Mouse (Mus musculus) neural tube, embryonic 13.5 days (tissue): ENCODE data around the gene Plcxd2. TPM values are rescaled to one million over a fixed set of nuclear protein-coding genes. Genes with fewer than 3 reads are reported as not detected.

ENCODE experiments used
- ATAC-seq: fragments of 200-750 bp; cut with Nextera tagmentation; 2 replicates; pipeline ENCODE4 v1.8.0; 2017; ENCODE audit warnings: low read depth, mild to moderate bottlenecking, moderate TSS enrichment, moderate library complexity
- H3K27ac ChIP-seq: fragments of 300-500 bp; sonication (generic); replicated peaks from 2 replicates; pipeline ENCODE4 v1.5.1; 2015; ENCODE audit warnings: moderate library complexity, mild to moderate bottlenecking, inconsistent platforms
- H3K27me3 ChIP-seq: fragments of 300-500 bp; sonication (generic); 2 replicates; pipeline ENCODE4 v1.6.1; 2015; ENCODE audit warnings: mild to moderate bottlenecking, inconsistent platforms
- H3K36me3 ChIP-seq: fragments of 300-500 bp; sonication (generic); 2 replicates; pipeline ENCODE4 v1.6.1; 2015; ENCODE audit warnings: mild to moderate bottlenecking, inconsistent platforms
- H3K4me1 ChIP-seq: fragments of 300-500 bp; sonication (generic); replicated peaks from 2 replicates; pipeline ENCODE4 v1.6.1; 2015; ENCODE audit warnings: inconsistent platforms
- H3K4me2 ChIP-seq: fragments of 300-500 bp; sonication (generic); 2 replicates; pipeline ENCODE4 v1.6.1; 2015; ENCODE audit warnings: inconsistent platforms, mild to moderate bottlenecking, moderate library complexity
- H3K4me3 ChIP-seq: fragments of 300-500 bp; sonication (generic); 2 replicates; pipeline ENCODE4 v1.5.1; 2015; ENCODE audit warnings: mild to moderate bottlenecking, inconsistent platforms
- H3K9ac ChIP-seq: fragments of 300-500 bp; sonication (generic); 2 replicates; pipeline ENCODE4 v1.6.1; 2015; ENCODE audit warnings: moderate library complexity, mild to moderate bottlenecking, inconsistent platforms
- H3K9me3 ChIP-seq: fragments of 300-500 bp; sonication (generic); 2 replicates; pipeline ENCODE4 v1.6.1; 2016; ENCODE audit warnings: inconsistent platforms
- WGBS: fragments of 180-500 bp; shearing (Covaris S2); methylation state at CpG from one replicate; pipeline ENCODE4 v1.1.7; 2015; 5-methylcytosine and 5-hydroxymethylcytosine counted together
- polyA plus RNA-seq: library from polyadenylated mRNA; unstranded; fragments of >200 nt; fragmentation: Nextera tagmentation; extraction: Ambion mirVana; gene quantifications from 2 replicates; pipeline ENCODE4 v1.2.1, GENCODE M21; 2015

The Plcxd2 gene
- polyA plus RNA-seq, 1 experiment from 2014 or later = 9.4 TPM

- Histone ChIP-seq H3K36me3 (no peaks in the 10 kb centered on the region), H3K9ac (no peak overlapping the region), H3K27ac (peak overlapping the region; percentile 1; the same call in 1 of the 2 replicates), H3K9me3 (no peaks in the 10 kb centered on the region), H3K4me1 (peaks cover 8% of the 10 kb centered on the region), H3K4me2 (no peak overlapping the region), H3K4me3 (no peak overlapping the region), H3K27me3 (no peaks in the 10 kb centered on the region)
- ATAC-seq = peak; percentile 87
- WGBS = 77% methylated on average over 4 of the region's 4 CpGs
Observed at GRCm38 (mm10) chr16:45984610-45985606, 25.1 kb downstream of the Plcxd2 start.

GRCm38 (mm10) chr16:45976251-45976650, 33.8 kb downstream of the Plcxd2 start:
- H3K9ac ChIP-seq = no peak overlapping the region
- H3K4me3 ChIP-seq = no peak overlapping the region
- H3K9me3 ChIP-seq = no peaks in the 10 kb centered on the region
- H3K27me3 ChIP-seq = no peaks in the 10 kb centered on the region
- H3K4me2 ChIP-seq = no peak overlapping the region
- no peak overlapping the region for H3K27ac ChIP-seq
- no peak for ATAC-seq
- H3K36me3 ChIP-seq = no peaks in the 10 kb centered on the region
- 79% methylated on average over 1 of the region's 1 CpGs for WGBS
- peaks cover 8% of the 10 kb centered on the region; the same call in 1 of the 2 replicates for H3K4me1 ChIP-seq

GRCm38 (mm10) chr16:45973959-45974686, 35.9 kb downstream of the Plcxd2 start:
- no peak overlapping the region for H3K4me2 ChIP-seq
- H3K9me3 ChIP-seq = no peaks in the 10 kb centered on the region
- H3K27me3 ChIP-seq = no peaks in the 10 kb centered on the region
- peaks cover 8% of the 10 kb centered on the region; the same call in 1 of the 2 replicates for H3K4me1 ChIP-seq
- no peaks in the 10 kb centered on the region; the same call in 1 of the 2 replicates for H3K36me3 ChIP-seq
- WGBS = 63% methylated on average over 9 of the region's 9 CpGs
- H3K9ac ChIP-seq = no peak overlapping the region
- H3K4me3 ChIP-seq = no peak overlapping the region
- H3K27ac ChIP-seq = no peak overlapping the region
- ATAC-seq = no peak

- H3K9me3 ChIP-seq = no peaks in the 10 kb centered on the region
- H3K27ac ChIP-seq = no peak overlapping the region
- no peak overlapping the region for H3K4me2 ChIP-seq
- H3K4me1 ChIP-seq = peaks cover 8% of the 10 kb centered on the region; the same call in 1 of the 2 replicates
- H3K27me3 ChIP-seq = no peaks in the 10 kb centered on the region
- ATAC-seq = no peak
- H3K9ac ChIP-seq = no peak overlapping the region
- 92% methylated on average over 2 of the region's 2 CpGs for WGBS
- H3K36me3 ChIP-seq = no peaks in the 10 kb centered on the region; the same call in 1 of the 2 replicates
- no peak overlapping the region for H3K4me3 ChIP-seq
Observed at GRCm38 (mm10) chr16:45970187-45970586, 39.8 kb downstream of the Plcxd2 start.

- Histone ChIP-seq H3K4me1 (0 out of 2 replicates have a peak, but pooled peaks cover 1% of the 10 kb centered on the region), H3K27ac (no peak overlapping the region), H3K9me3 (no peaks in the 10 kb centered on the region), H3K4me3 (no peak overlapping the region), H3K27me3 (no peaks in the 10 kb centered on the region), H3K36me3 (no peaks in the 10 kb centered on the region; the same call in 1 of the 2 replicates), H3K9ac (no peak overlapping the region), H3K4me2 (no peak overlapping the region)
- WGBS = 64% methylated on average over 5 of the region's 5 CpGs
- no peak for ATAC-seq
Observed at GRCm38 (mm10) chr16:45968716-45969115, 41.3 kb downstream of the Plcxd2 start.

- Histone ChIP-seq H3K27me3 (no peaks in the 10 kb centered on the region), H3K9me3 (no peaks in the 10 kb centered on the region), H3K4me2 (no peak overlapping the region), H3K4me1 (no peaks in the 10 kb centered on the region), H3K4me3 (no peak overlapping the region), H3K36me3 (no peaks in the 10 kb centered on the region; the same call in 1 of the 2 replicates), H3K27ac (no peak overlapping the region), H3K9ac (no peak overlapping the region)
- ATAC-seq = peak; percentile 75
- 13% methylated on average over 7 of the region's 7 CpGs for WGBS
Observed at GRCm38 (mm10) chr16:45967471-45967870, 42.5 kb downstream of the Plcxd2 start.

- ATAC-seq = no peak
- Histone ChIP-seq H3K36me3 (no peaks in the 10 kb centered on the region; the same call in 1 of the 2 replicates), H3K9me3 (no peaks in the 10 kb centered on the region), H3K27me3 (no peaks in the 10 kb centered on the region), H3K27ac (no peak overlapping the region), H3K9ac (no peak overlapping the region), H3K4me2 (no peak overlapping the region), H3K4me1 (no peaks in the 10 kb centered on the region), H3K4me3 (no peak overlapping the region)
- 79% methylated on average over 5 of the region's 5 CpGs for WGBS
Observed at GRCm38 (mm10) chr16:45966604-45967003, 43.4 kb downstream of the Plcxd2 start.

- H3K4me1 ChIP-seq = no peaks in the 10 kb centered on the region
- H3K9ac ChIP-seq = no peak overlapping the region
- no peaks in the 10 kb centered on the region for H3K27me3 ChIP-seq
- WGBS = 90% methylated on average over 6 of the region's 6 CpGs
- no peak overlapping the region for H3K4me2 ChIP-seq
- H3K36me3 ChIP-seq = no peaks in the 10 kb centered on the region
- no peak overlapping the region for H3K4me3 ChIP-seq
- no peaks in the 10 kb centered on the region for H3K9me3 ChIP-seq
- no peak overlapping the region for H3K27ac ChIP-seq
- ATAC-seq = no peak
Observed at GRCm38 (mm10) chr16:45964777-45965176, 45.2 kb downstream of the Plcxd2 start.

- no peaks in the 10 kb centered on the region for H3K36me3 ChIP-seq
- H3K9ac ChIP-seq = no peak overlapping the region
- no peak overlapping the region for H3K4me3 ChIP-seq
- ATAC-seq = no peak
- no peaks in the 10 kb centered on the region for H3K9me3 ChIP-seq
- H3K27me3 ChIP-seq = no peaks in the 10 kb centered on the region
- WGBS = 89% methylated on average over 8 of the region's 8 CpGs
- no peaks in the 10 kb centered on the region for H3K4me1 ChIP-seq
- no peak overlapping the region for H3K4me2 ChIP-seq
- no peak overlapping the region for H3K27ac ChIP-seq
Observed at GRCm38 (mm10) chr16:45963837-45964236, 46.2 kb downstream of the Plcxd2 start.

- Histone ChIP-seq H3K36me3 (no peaks in the 10 kb centered on the region), H3K4me2 (no peak overlapping the region), H3K27me3 (no peaks in the 10 kb centered on the region), H3K4me3 (no peak overlapping the region), H3K27ac (no peak overlapping the region), H3K9ac (no peak overlapping the region), H3K9me3 (no peaks in the 10 kb centered on the region), H3K4me1 (no peaks in the 10 kb centered on the region)
- ATAC-seq = no peak
- 76% methylated on average over 5 of the region's 5 CpGs for WGBS
Observed at GRCm38 (mm10) chr16:45963088-45963487, 46.9 kb downstream of the Plcxd2 start.

GRCm38 (mm10) chr16:45960978-45961377, 49.0 kb downstream of the Plcxd2 start:
- no peak for ATAC-seq
- Histone ChIP-seq H3K36me3 (no peaks in the 10 kb centered on the region), H3K4me2 (no peak overlapping the region), H3K9ac (no peak overlapping the region), H3K4me1 (no peaks in the 10 kb centered on the region), H3K27ac (no peak overlapping the region), H3K9me3 (no peaks in the 10 kb centered on the region), H3K4me3 (no peak overlapping the region), H3K27me3 (no peaks in the 10 kb centered on the region)
- 71% methylated on average over 3 of the region's 3 CpGs for WGBS

GRCm38 (mm10) chr16:45956390-45956950, 53.5 kb downstream of the Plcxd2 start:
- Histone ChIP-seq H3K36me3 (no peaks in the 10 kb centered on the region), H3K27me3 (no peaks in the 10 kb centered on the region), H3K4me3 (no peak overlapping the region), H3K4me2 (no peak overlapping the region), H3K27ac (no peak overlapping the region), H3K9me3 (no peaks in the 10 kb centered on the region), H3K4me1 (no peaks in the 10 kb centered on the region), H3K9ac (no peak overlapping the region)
- no peak for ATAC-seq
- WGBS = 73% methylated on average over 4 of the region's 4 CpGs
